Mouse (Mus musculus) ES-Bruce4 (cell line): Measurements from ENCODE around the gene Zfp454. TPM values are rescaled to one million over a fixed set of nuclear protein-coding genes. Genes with fewer than 3 reads are reported as not detected.

ENCODE experiments used
- H3K27ac ChIP-seq: 2 replicates; pipeline ENCODE4 v1.5.1; 2012; ENCODE audit warnings: low read length, inconsistent platforms; ENCODE audit not compliant: insufficient read depth
- H3K27me3 ChIP-seq: 2 replicates; pipeline ENCODE4 v1.6.1; 2012; ENCODE audit warnings: mild to moderate bottlenecking, low read length, inconsistent platforms; ENCODE audit not compliant: control insufficient read depth, poor library complexity, insufficient read depth, severe bottlenecking
- H3K36me3 ChIP-seq: 2 replicates; pipeline ENCODE4 v1.6.1; 2012; ENCODE audit warnings: inconsistent platforms, mild to moderate bottlenecking, low read length, moderate library complexity; ENCODE audit not compliant: control insufficient read depth, poor library complexity, insufficient read depth, severe bottlenecking
- H3K4me1 ChIP-seq: one replicate; pipeline ENCODE4 v1.8.1; 2011; ENCODE audit warnings: low read length; ENCODE audit not compliant: control insufficient read depth, insufficient read depth
- H3K4me3 ChIP-seq: 2 replicates; pipeline ENCODE4 v1.5.1; 2011; ENCODE audit warnings: low read depth, mild to moderate bottlenecking, low read length
- H3K9ac ChIP-seq: 2 replicates; pipeline ENCODE4 v1.6.1; 2012; ENCODE audit warnings: low read depth, mild to moderate bottlenecking, inconsistent platforms; ENCODE audit not compliant: poor library complexity, severe bottlenecking
- H3K9me3 ChIP-seq: replicated peaks from 2 replicates; pipeline ENCODE4 v1.6.1; 2012; ENCODE audit warnings: mild to moderate bottlenecking, low read length, inconsistent platforms; ENCODE audit not compliant: control insufficient read depth, poor library complexity, insufficient read depth, severe bottlenecking
- CTCF ChIP-seq: IDR thresholded peaks from one replicate; pipeline ENCODE4 v1.8.1; 2011; ENCODE audit warnings: low read depth, low read length
- EP300 ChIP-seq: IDR thresholded peaks from 2 replicates; pipeline ENCODE4 v1.6.1; 2011; ENCODE audit warnings: low read depth, low read length; ENCODE audit not compliant: insufficient read depth
- POLR2A ChIP-seq: IDR thresholded peaks from one replicate; pipeline ENCODE4 v1.8.1; 2011; ENCODE audit warnings: low read length; ENCODE audit not compliant: insufficient read depth
- polyA plus RNA-seq: library from polyadenylated mRNA; stranded (reverse); fragments of >200 nt; gene quantifications from 2 replicates; pipeline ENCODE4 v1.2.4, GENCODE M21; 2011; ENCODE audit warnings: low read depth; ENCODE audit not compliant: missing spikeins, insufficient read depth, insufficient read length

Gene Zfp454
- polyA plus RNA-seq, 1 experiment = 2.3 TPM

- no peak overlapping the region for H3K4me3 ChIP-seq
- no peaks in the 10 kb centered on the region for H3K27me3 ChIP-seq
- TF ChIP-seq CTCF = no peak
- no peak for TF ChIP-seq EP300
- TF ChIP-seq POLR2A = no peak
- no peaks in the 10 kb centered on the region for H3K9me3 ChIP-seq
- H3K36me3 ChIP-seq = peaks cover 7% of the 10 kb centered on the region
- H3K27ac ChIP-seq = no peak overlapping the region
- no peak overlapping the region for H3K9ac ChIP-seq
- no peaks in the 10 kb centered on the region for H3K4me1 ChIP-seq
These were observed 27.0 kb upstream of the Zfp454 start for GRCm38 (mm10) chr11:50914461-50914860.

GRCm38 (mm10) chr11:50913301-50913700 lies 25.9 kb upstream of the Zfp454 start:
- peaks cover 10% of the 10 kb centered on the region for H3K36me3 ChIP-seq

GRCm38 (mm10) chr11:50908136-50908535 lies 20.7 kb upstream of the Zfp454 start:
- Histone ChIP-seq H3K27ac (no peak overlapping the region), H3K4me3 (no peak overlapping the region), H3K36me3 (peaks cover 29% of the 10 kb centered on the region), H3K4me1 (no peaks in the 10 kb centered on the region), H3K27me3 (no peaks in the 10 kb centered on the region), H3K9ac (no peak overlapping the region), H3K9me3 (peaks cover 8% of the 10 kb centered on the region)
- no peak for TF ChIP-seq CTCF
- no peak for TF ChIP-seq POLR2A

More at GRCm38 (mm10) chr11:50913301-50913700, 25.9 kb upstream of the Zfp454 start:
- Histone ChIP-seq H3K4me3 (no peak overlapping the region), H3K9me3 (no peaks in the 10 kb centered on the region), H3K9ac (no peak overlapping the region), H3K27me3 (no peaks in the 10 kb centered on the region), H3K27ac (no peak overlapping the region), H3K4me1 (no peaks in the 10 kb centered on the region)
- TF ChIP-seq POLR2A (no peak), EP300 (no peak), CTCF (no peak)

- peaks cover 12% of the 10 kb centered on the region for H3K36me3 ChIP-seq
- peaks cover 49% of the 10 kb centered on the region for H3K9me3 ChIP-seq
- no peak overlapping the region for H3K4me3 ChIP-seq
- no peaks in the 10 kb centered on the region for H3K4me1 ChIP-seq
- H3K27ac ChIP-seq = peak overlapping the region; percentile 81
- H3K9ac ChIP-seq = no peak overlapping the region
- TF ChIP-seq CTCF (no peak), EP300 (no peak), POLR2A (no peak)
- no peaks in the 10 kb centered on the region for H3K27me3 ChIP-seq
These were observed 9.9 kb upstream of the Zfp454 start for GRCm38 (mm10) chr11:50897359-50897758.

GRCm38 (mm10) chr11:50892441-50892840 lies 5.0 kb upstream of the Zfp454 start:
- H3K9me3 ChIP-seq = 0 out of 2 replicates have a peak, but pooled peaks cover under 1% of the 10 kb centered on the region
- no peak for TF ChIP-seq POLR2A
- no peak for TF ChIP-seq CTCF
- no peak for TF ChIP-seq EP300
- H3K9ac ChIP-seq = no peak overlapping the region
- H3K27me3 ChIP-seq = no peaks in the 10 kb centered on the region
- H3K4me1 ChIP-seq = no peaks in the 10 kb centered on the region
- H3K4me3 ChIP-seq = no peak overlapping the region
- H3K27ac ChIP-seq = no peak overlapping the region
- no peaks in the 10 kb centered on the region for H3K36me3 ChIP-seq

GRCm38 (mm10) chr11:50886933-50887293 lies 538 bp downstream of the Zfp454 start:
- H3K27me3 ChIP-seq = no peaks in the 10 kb centered on the region

More at GRCm38 (mm10) chr11:50886933-50887293, 538 bp downstream of the Zfp454 start:
- peak overlapping the region; percentile 8; the same call in 1 of the 2 replicates for H3K9ac ChIP-seq
- no peaks in the 10 kb centered on the region for H3K9me3 ChIP-seq
- TF ChIP-seq EP300 (no peak), POLR2A (no peak), CTCF (no peak)
- H3K4me3 ChIP-seq = peak overlapping the region; percentile 69
- H3K27ac ChIP-seq = no peak overlapping the region
- H3K36me3 ChIP-seq = no peaks in the 10 kb centered on the region
- H3K4me1 ChIP-seq = no peaks in the 10 kb centered on the region
